Mouse (Mus musculus) stomach, postnatal 0 days (tissue): ENCODE measurements around the gene Mettl23. TPM values are rescaled to one million over a fixed set of nuclear protein-coding genes. Genes with fewer than 3 reads are reported as not detected.
"Not testable (repeated sequence)": the region's sequence is repeated elsewhere in the genome, so short reads cannot be mapped to it uniquely, and the experiment has no call there.

Experiments used
- ATAC-seq: fragments of 200-750 bp; cut with Nextera tagmentation; 2 replicates; pipeline ENCODE4 v1.8.0; 2017; ENCODE audit not compliant: low FRiP score, low TSS enrichment
- DNase-seq: peaks from one replicate; pipeline ENCODE4 v3.0.0-alpha.2; 2016; ENCODE audit warnings: low spot score
- H3K27ac ChIP-seq: fragments of 300-500 bp; sonication (generic); replicated peaks from 2 replicates; pipeline ENCODE4 v1.5.1; 2014; ENCODE audit warnings: mild to moderate bottlenecking, control low read depth
- H3K27me3 ChIP-seq: fragments of 300-500 bp; sonication (generic); 2 replicates; pipeline ENCODE4 v1.6.1; 2014; ENCODE audit warnings: low read length; ENCODE audit not compliant: control insufficient read depth, insufficient read depth
- H3K36me3 ChIP-seq: fragments of 300-500 bp; sonication (generic); 2 replicates; pipeline ENCODE4 v1.6.1; 2014; ENCODE audit warnings: low read length, mixed read lengths; ENCODE audit not compliant: control insufficient read depth, insufficient read depth
- H3K4me1 ChIP-seq: fragments of 300-500 bp; sonication (generic); replicated peaks from 2 replicates; pipeline ENCODE4 v1.6.1; 2014; ENCODE audit warnings: antibody characterized with exemption; ENCODE audit not compliant: control insufficient read depth, insufficient read depth
- H3K4me2 ChIP-seq: fragments of 300-500 bp; sonication (generic); replicated peaks from 2 replicates; pipeline ENCODE4 v1.6.1; 2014; ENCODE audit warnings: low read depth, mild to moderate bottlenecking, control low read depth, moderate library complexity
- H3K4me3 ChIP-seq: fragments of 300-500 bp; sonication (generic); 2 replicates; pipeline ENCODE4 v1.5.1; 2014; ENCODE audit warnings: low read depth, low read length, control low read depth
- H3K9ac ChIP-seq: fragments of 300-500 bp; sonication (generic); 2 replicates; pipeline ENCODE4 v1.6.1; 2014; ENCODE audit warnings: mild to moderate bottlenecking, low read length, control low read depth, mixed read lengths
- H3K9me3 ChIP-seq: fragments of 300-500 bp; sonication (generic); 2 replicates; pipeline ENCODE4 v1.6.1; 2016; ENCODE audit warnings: low read length; ENCODE audit not compliant: control insufficient read depth
- CTCF ChIP-seq: IDR thresholded peaks from 2 replicates; pipeline ENCODE4 v1.5.1; 2016; ENCODE audit warnings: antibody characterized with exemption, low read depth, mild to moderate bottlenecking, moderate library complexity
- EP300 ChIP-seq: optimal IDR thresholded peaks from 2 replicates; pipeline ENCODE3; 2016; ENCODE audit warnings: antibody characterized with exemption
- WGBS: fragments of 180-500 bp; shearing (Covaris S2); extraction: QIAGEN DNeasy Blood & Tissue Kit; methylation state at CpG from one replicate; pipeline ENCODE4 v1.1.7; 2014; 5-methylcytosine and 5-hydroxymethylcytosine counted together
- polyA plus RNA-seq: library from polyadenylated mRNA; unstranded; fragments of >200 nt; fragmentation: Nextera tagmentation; extraction: Ambion mirVana; gene quantifications from 2 replicates; pipeline ENCODE4 v1.2.1, GENCODE M21; 2015

Mettl23 gene
- polyA plus RNA-seq, 1 experiment from 2014 or later: 40.6 TPM

DNA sequence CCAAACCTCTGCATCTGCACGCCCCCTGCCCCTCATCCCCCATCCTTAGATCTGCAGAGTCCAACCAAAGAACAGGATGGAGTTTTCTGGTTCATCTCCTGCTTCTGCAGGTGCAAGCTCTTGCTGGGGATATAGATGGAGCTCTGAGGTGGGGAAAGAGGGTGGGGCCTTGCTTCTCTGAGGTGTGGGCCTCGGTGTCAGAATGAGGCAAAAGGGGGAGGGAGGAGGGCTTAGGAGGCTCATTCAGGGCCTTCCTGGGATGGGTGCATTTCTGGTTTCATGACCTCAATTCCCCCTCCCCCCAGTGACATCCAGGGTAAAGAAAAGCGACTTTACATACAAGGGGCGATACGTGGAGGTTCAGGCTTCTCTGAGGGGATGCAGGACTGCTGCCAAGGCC is 44.1 kb downstream of the Mettl23 start:
- no peaks in the 10 kb centered on the region for H3K36me3 ChIP-seq
- no peaks in the 10 kb centered on the region for H3K9me3 ChIP-seq
- no peak for TF ChIP-seq EP300
- no peak for TF ChIP-seq CTCF
- WGBS: 66% methylated on average over 5 of the region's 5 CpGs
- H3K27ac ChIP-seq: no peak overlapping the region
- ATAC-seq: no peak
- no peaks in the 10 kb centered on the region for H3K27me3 ChIP-seq
- no peak overlapping the region for H3K4me3 ChIP-seq
- 0 out of 2 replicates have a peak, but pooled peaks cover 2% of the 10 kb centered on the region for H3K4me1 ChIP-seq
- no peak overlapping the region for H3K9ac ChIP-seq
- no peak for DNase-seq
- no peak overlapping the region for H3K4me2 ChIP-seq

GRCm38 (mm10) chr11:116893532-116894442 is 50.7 kb downstream of the Mettl23 start:
- peak; percentile 39; the same call in 1 of the 2 replicates for ATAC-seq
- H3K4me2 ChIP-seq: no peak overlapping the region
- H3K4me3 ChIP-seq: no peak overlapping the region
- no peaks in the 10 kb centered on the region for H3K4me1 ChIP-seq
- 37% methylated on average over 19 of the region's 19 CpGs for WGBS
- H3K36me3 ChIP-seq: no peaks in the 10 kb centered on the region
- H3K9ac ChIP-seq: no peak overlapping the region
- TF ChIP-seq EP300 (no peak), CTCF (no peak)
- H3K27ac ChIP-seq: no peak overlapping the region
- DNase-seq: no peak
- no peaks in the 10 kb centered on the region for H3K9me3 ChIP-seq
- H3K27me3 ChIP-seq: no peaks in the 10 kb centered on the region

DNA sequence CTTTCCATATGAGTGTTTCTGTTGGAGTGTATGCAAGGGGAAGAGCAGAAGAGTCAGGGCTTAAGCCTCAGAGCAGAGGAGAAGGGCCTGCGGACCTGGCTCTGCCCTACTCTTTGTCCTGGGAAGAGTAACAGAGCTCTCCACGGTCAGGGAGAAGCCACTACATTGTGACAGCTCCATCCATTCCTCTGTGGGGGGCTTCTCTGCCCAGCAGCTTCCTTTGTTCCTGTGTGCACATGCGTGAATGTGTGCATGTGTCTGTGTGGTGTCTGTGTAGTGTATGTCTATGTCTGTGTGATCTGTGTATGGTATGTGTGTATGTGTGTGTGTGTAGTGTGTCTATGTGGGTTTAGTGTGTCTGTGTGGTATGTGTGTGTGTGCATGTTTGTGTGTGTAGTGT is 52.3 kb downstream of the Mettl23 start:
- Histone ChIP-seq H3K27ac (no peak overlapping the region), H3K9me3 (no peaks in the 10 kb centered on the region), H3K4me3 (no peak overlapping the region), H3K4me2 (no peak overlapping the region), H3K9ac (no peak overlapping the region), H3K36me3 (no peaks in the 10 kb centered on the region), H3K27me3 (no peaks in the 10 kb centered on the region), H3K4me1 (no peaks in the 10 kb centered on the region)
- ATAC-seq (no peak), DNase-seq (no peak)
- TF ChIP-seq EP300: no peak
- no peak for TF ChIP-seq CTCF
- WGBS: 81% methylated on average over 3 of the region's 3 CpGs

DNA sequence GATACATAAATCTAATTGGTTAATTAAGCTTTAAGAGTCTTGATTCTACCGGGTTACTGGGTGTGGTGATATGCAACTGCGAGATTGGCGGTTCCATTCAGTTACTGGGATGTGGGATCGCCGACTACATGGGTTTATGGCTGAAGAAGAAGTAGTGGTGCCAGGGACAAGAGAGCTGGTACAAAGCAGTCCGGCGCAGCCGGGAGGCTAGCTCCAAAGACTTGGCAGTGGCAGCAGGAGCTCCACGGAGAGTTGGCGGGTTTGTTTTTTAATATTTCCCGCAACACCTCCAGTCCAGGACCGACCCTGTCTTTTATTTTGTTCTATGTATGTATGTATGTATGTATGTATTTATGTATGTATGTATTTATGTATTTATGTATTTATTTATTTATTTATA is 56.2 kb downstream of the Mettl23 start:
- no peak overlapping the region for H3K9ac ChIP-seq
- no peak overlapping the region for H3K27ac ChIP-seq
- no peaks in the 10 kb centered on the region for H3K36me3 ChIP-seq
- DNase-seq (no peak), ATAC-seq (no peak)
- no peak overlapping the region for H3K4me3 ChIP-seq
- 93% methylated on average over 12 of the region's 12 CpGs for WGBS
- no peaks in the 10 kb centered on the region for H3K9me3 ChIP-seq
- no peaks in the 10 kb centered on the region for H3K4me1 ChIP-seq
- H3K27me3 ChIP-seq: no peaks in the 10 kb centered on the region; the same call in 1 of the 2 replicates
- H3K4me2 ChIP-seq: no peak overlapping the region
- TF ChIP-seq EP300: no peak

DNA sequence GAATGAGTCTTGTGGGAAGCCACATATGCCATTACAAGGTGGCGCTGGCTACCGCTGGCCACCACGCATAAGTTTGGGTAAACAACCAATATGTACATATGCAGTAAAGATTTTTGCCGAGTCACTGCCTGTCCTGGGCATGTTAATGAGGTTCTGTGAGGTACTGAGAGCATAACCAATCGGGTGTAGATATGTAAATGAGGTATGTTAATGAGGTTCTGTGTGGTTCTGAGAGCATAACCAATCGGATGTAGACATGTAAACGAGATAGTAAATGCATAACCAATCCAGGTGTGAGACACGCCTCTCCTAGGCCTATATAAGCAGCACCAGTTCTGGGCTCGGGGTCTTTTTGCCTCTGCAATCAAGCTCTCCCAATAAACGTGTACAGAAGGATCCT is 59.5 kb downstream of the Mettl23 start:
- ATAC-seq, H3K27me3 ChIP-seq, H3K4me3 ChIP-seq, H3K4me2 ChIP-seq, H3K9ac ChIP-seq, H3K9me3 ChIP-seq, H3K36me3 ChIP-seq, H3K27ac ChIP-seq, H3K4me1 ChIP-seq, DNase-seq: not testable (repeated sequence)
- 83% methylated on average over 10 of the region's 10 CpGs for WGBS

Other genes with a start within 250 kb of the Mettl23 start
- 5.7 and 6.1 TPM in 2 replicates for gene Rhbdf2, start 216.3 kb upstream of the Mettl23 start, polyA plus RNA-seq
- gene Prcd, start 189.7 kb upstream of the Mettl23 start, polyA plus RNA-seq: 2.6 and 2.7 TPM in 2 replicates
- 22.1 and 22.2 TPM in 2 replicates for gene Cygb, start 189.0 kb upstream of the Mettl23 start, polyA plus RNA-seq
- gene St6galnac1, start 67.8 kb upstream of the Mettl23 start, polyA plus RNA-seq: not detected in 2 replicates
- gene Mxra7, start 15.2 kb upstream of the Mettl23 start, polyA plus RNA-seq: 15.9 and 18.4 TPM in 2 replicates
- 31.8 and 33.2 TPM in 2 replicates for gene Jmjd6, start 171 bp downstream of the Mettl23 start, polyA plus RNA-seq
- gene Mfsd11, start 9.2 kb downstream of the Mettl23 start, polyA plus RNA-seq: 31.5 and 34.6 TPM in 2 replicates
- 403 and 419 TPM in 2 replicates for gene Srsf2, start 9.8 kb downstream of the Mettl23 start, polyA plus RNA-seq
- gene Mgat5b, start 75.6 kb downstream of the Mettl23 start, polyA plus RNA-seq: 0.30 and 0.57 TPM in 2 replicates